Mouse (Mus musculus) bone marrow macrophage, adult 2 months (primary cell): ENCODE data around the gene Snx11. TPM values are rescaled to one million over a fixed set of nuclear protein-coding genes. Genes with fewer than 3 reads are reported as not detected.

ENCODE experiments used
- H3K27ac ChIP-seq: 2 replicates; pipeline ENCODE4 v1.5.1; 2012; ENCODE audit warnings: low read depth, low read length; ENCODE audit not compliant: insufficient read depth
- H3K4me1 ChIP-seq: 2 replicates; pipeline ENCODE4 v1.6.1; 2012; ENCODE audit warnings: low read length; ENCODE audit not compliant: control insufficient read depth, insufficient read depth
- H3K4me3 ChIP-seq: 2 replicates; pipeline ENCODE4 v1.5.1; 2012; ENCODE audit warnings: mild to moderate bottlenecking, low read length, moderate library complexity; ENCODE audit not compliant: insufficient read depth
- CTCF ChIP-seq: IDR thresholded peaks from 2 replicates; pipeline ENCODE4 v1.5.1; 2012; ENCODE audit warnings: low read depth, mild to moderate bottlenecking, low read length, moderate library complexity
- POLR2A ChIP-seq: IDR thresholded peaks from 2 replicates; pipeline ENCODE4 v1.6.1; 2012; ENCODE audit warnings: mild to moderate bottlenecking, low read depth, low read length, borderline replicate concordance
- polyA plus RNA-seq: library from polyadenylated mRNA; stranded (reverse); fragments of >200 nt; gene quantifications from 2 replicates; pipeline ENCODE4 v1.2.4, GENCODE M21; 2012; ENCODE audit not compliant: missing spikeins, insufficient read depth, insufficient read length

Snx11 gene
- polyA plus RNA-seq, 1 experiment, result 37.0 TPM

- Histone ChIP-seq H3K4me1 (no peaks in the 10 kb centered on the region), H3K4me3 (no peak overlapping the region), H3K27ac (no peak overlapping the region)
- TF ChIP-seq CTCF (no peak), POLR2A (no peak)
Measured at GRCm38 (mm10) chr11:96743000-96743399, 34.4 kb downstream of the Snx11 start.

DNA sequence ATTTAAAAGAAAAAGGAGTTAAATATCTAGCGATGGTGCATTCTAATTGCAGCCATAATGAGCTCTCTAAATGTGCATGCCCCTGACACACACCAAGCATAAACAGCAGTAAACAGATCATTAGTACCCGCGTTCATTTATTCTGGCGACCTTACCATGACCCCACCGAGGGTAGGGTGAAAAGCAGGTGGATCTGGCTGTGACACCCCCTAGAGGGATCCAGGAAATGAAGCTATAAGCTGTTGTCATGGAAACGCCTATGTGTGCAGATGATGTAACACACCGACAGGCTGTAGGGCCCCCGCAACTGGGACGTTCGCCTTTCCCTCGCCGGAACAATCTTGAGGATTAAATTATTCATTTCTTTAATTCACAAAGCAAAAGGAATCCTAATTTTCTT is 35.4 kb downstream of the Snx11 start:
- no peak for TF ChIP-seq POLR2A
- no peak for TF ChIP-seq CTCF

DNA sequence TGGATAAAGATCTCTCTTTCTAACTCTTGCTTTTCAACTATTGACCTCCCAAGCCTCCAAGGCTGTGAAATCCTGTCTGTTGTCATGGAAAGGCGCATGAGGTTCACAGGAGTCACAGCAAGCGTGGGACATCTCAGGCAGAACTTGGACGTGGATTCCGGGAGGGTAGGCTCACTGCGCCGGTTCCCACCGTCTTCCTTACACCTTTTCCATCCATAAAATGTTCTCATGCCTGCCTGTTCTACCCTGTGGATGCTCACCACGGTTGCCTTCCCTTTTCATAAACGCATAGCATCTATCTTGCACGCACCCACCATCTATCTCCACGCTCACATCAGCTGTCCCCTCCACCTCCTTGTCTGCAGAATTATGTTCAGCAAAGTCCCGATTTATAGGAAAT is 36.6 kb downstream of the Snx11 start:
- no peak overlapping the region for H3K4me3 ChIP-seq
- no peaks in the 10 kb centered on the region for H3K4me1 ChIP-seq
- TF ChIP-seq CTCF, result no peak
- TF ChIP-seq POLR2A, result no peak
- no peak overlapping the region for H3K27ac ChIP-seq

More for the DNA sequence above, 35.4 kb downstream of the Snx11 start:
- H3K4me3 ChIP-seq, result no peak overlapping the region
- no peak overlapping the region for H3K27ac ChIP-seq
- no peaks in the 10 kb centered on the region for H3K4me1 ChIP-seq

GRCm38 (mm10) chr11:96737673-96738471 is 39.5 kb downstream of the Snx11 start:
- H3K27ac ChIP-seq, result no peak overlapping the region
- H3K4me1 ChIP-seq, result no peaks in the 10 kb centered on the region
- no peak overlapping the region for H3K4me3 ChIP-seq
- TF ChIP-seq POLR2A (no peak), CTCF (no peak)

- H3K4me1 ChIP-seq, result no peaks in the 10 kb centered on the region
- no peak overlapping the region for H3K27ac ChIP-seq
- TF ChIP-seq POLR2A (no peak), CTCF (no peak)
- H3K4me3 ChIP-seq, result no peak overlapping the region
Measured at GRCm38 (mm10) chr11:96736361-96736760, 41.0 kb downstream of the Snx11 start.

GRCm38 (mm10) chr11:96735908-96736307 is 41.5 kb downstream of the Snx11 start:
- Histone ChIP-seq H3K4me1 (no peaks in the 10 kb centered on the region), H3K27ac (no peak overlapping the region), H3K4me3 (no peak overlapping the region)
- no peak for TF ChIP-seq CTCF
- TF ChIP-seq POLR2A, result no peak

- no peaks in the 10 kb centered on the region for H3K4me1 ChIP-seq
- H3K4me3 ChIP-seq, result no peak overlapping the region
- no peak overlapping the region for H3K27ac ChIP-seq
- no peak for TF ChIP-seq POLR2A
- TF ChIP-seq CTCF, result no peak
Measured at GRCm38 (mm10) chr11:96732657-96733056, 44.7 kb downstream of the Snx11 start.

- no peak overlapping the region for H3K27ac ChIP-seq
- H3K4me3 ChIP-seq, result no peak overlapping the region
- TF ChIP-seq POLR2A, result no peak
- no peak for TF ChIP-seq CTCF
- no peaks in the 10 kb centered on the region for H3K4me1 ChIP-seq
Measured at GRCm38 (mm10) chr11:96730327-96730726, 47.0 kb downstream of the Snx11 start.

DNA sequence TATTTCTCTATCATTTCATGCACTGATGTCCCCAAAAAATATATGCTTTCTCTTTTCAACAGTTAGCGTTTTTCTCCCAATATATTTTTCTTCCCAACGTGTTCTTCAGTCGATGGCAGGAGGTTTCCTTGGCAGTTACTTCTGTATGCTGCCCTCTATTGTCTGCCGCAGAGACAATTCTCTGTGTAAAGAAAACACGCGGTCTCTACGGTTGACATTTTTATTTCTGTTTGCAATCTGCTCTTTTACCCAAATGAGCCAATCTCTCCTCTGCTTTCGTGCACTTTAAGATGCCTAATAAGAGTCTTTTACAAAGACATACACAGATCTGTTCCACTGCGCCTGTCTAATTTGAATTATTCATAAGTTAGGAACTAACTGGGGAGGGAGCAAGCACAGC is 47.9 kb downstream of the Snx11 start:
- Histone ChIP-seq H3K27ac (no peak overlapping the region), H3K4me3 (no peak overlapping the region), H3K4me1 (no peaks in the 10 kb centered on the region)
- no peak for TF ChIP-seq POLR2A
- no peak for TF ChIP-seq CTCF

DNA sequence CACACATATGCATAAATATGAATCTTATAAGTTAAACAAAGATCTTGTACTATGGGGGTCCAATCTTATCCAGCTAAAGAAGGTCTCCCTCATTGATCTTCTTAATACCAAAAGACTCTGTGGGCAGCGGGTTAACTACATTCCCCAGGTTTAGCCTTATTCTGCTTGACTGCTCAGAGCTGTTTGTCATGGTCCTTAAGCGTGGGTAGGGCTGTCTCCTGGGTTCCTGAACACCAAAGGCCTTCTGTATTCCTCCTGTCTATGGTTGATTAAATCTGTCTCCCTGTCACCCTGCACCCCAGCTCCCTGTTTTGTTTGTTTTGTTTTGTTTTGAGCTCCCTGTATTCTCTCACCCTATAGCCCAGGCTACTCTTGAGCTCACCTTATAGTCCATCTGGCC is 48.8 kb downstream of the Snx11 start:
- no peaks in the 10 kb centered on the region for H3K4me1 ChIP-seq
- no peak overlapping the region for H3K27ac ChIP-seq
- no peak overlapping the region for H3K4me3 ChIP-seq
- no peak for TF ChIP-seq POLR2A
- no peak for TF ChIP-seq CTCF
